Mouse (Mus musculus) brain, embryonic 14.5 days (tissue): ENCODE data around the gene Esrrg.

ENCODE experiments used
- CTCF ChIP-seq: fragments of 200-500 bp; IDR thresholded peaks from 2 replicates; pipeline ENCODE4 v1.5.1; 2012; ENCODE audit warnings: inconsistent platforms, mild to moderate bottlenecking, moderate library complexity, borderline replicate concordance; ENCODE audit not compliant: insufficient read depth, insufficient read length; ENCODE audit errors: extremely low read depth
- POLR2A ChIP-seq: fragments of 200-500 bp; IDR thresholded peaks from 2 replicates; pipeline ENCODE4 v1.6.1; 2012; ENCODE audit warnings: mild to moderate bottlenecking, inconsistent platforms, borderline replicate concordance; ENCODE audit not compliant: poor library complexity, insufficient read depth, insufficient read length, severe bottlenecking; ENCODE audit errors: extremely low read depth

DNA sequence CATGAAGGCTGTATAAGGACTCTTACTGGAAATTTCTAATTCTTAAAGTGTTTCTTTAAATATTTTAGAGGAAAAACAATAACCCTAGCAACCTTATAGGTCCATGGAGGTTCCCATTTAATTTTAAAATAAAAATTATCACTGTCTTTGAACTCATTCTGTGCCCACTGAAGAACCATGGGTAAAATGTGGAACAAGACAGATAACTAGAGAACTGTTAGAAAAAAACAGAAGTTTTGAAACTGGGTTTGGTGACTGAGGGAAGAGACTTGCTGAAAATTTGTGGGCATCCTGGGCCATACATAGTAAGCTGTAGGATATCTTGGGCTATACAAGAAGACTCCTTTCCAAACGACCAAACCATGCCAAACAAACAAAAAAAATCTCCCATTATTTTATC lies 565.3 kb downstream of the Esrrg start:
- no peak for TF ChIP-seq CTCF
- no peak for TF ChIP-seq POLR2A
